Mouse (Mus musculus) ES-Bruce4 (cell line): Measurements from ENCODE around the gene Emc6. TPM values are rescaled to one million over a fixed set of nuclear protein-coding genes. Genes with fewer than 3 reads are reported as not detected.

ENCODE experiments used
- H3K27ac ChIP-seq: 2 replicates; pipeline ENCODE4 v1.5.1; 2012; ENCODE audit warnings: low read length, inconsistent platforms; ENCODE audit not compliant: insufficient read depth
- H3K27me3 ChIP-seq: 2 replicates; pipeline ENCODE4 v1.6.1; 2012; ENCODE audit warnings: mild to moderate bottlenecking, low read length, inconsistent platforms; ENCODE audit not compliant: control insufficient read depth, poor library complexity, insufficient read depth, severe bottlenecking
- H3K36me3 ChIP-seq: 2 replicates; pipeline ENCODE4 v1.6.1; 2012; ENCODE audit warnings: inconsistent platforms, mild to moderate bottlenecking, low read length, moderate library complexity; ENCODE audit not compliant: control insufficient read depth, poor library complexity, insufficient read depth, severe bottlenecking
- H3K4me1 ChIP-seq: one replicate; pipeline ENCODE4 v1.8.1; 2011; ENCODE audit warnings: low read length; ENCODE audit not compliant: control insufficient read depth, insufficient read depth
- H3K4me3 ChIP-seq: 2 replicates; pipeline ENCODE4 v1.5.1; 2011; ENCODE audit warnings: low read depth, mild to moderate bottlenecking, low read length
- H3K9ac ChIP-seq: 2 replicates; pipeline ENCODE4 v1.6.1; 2012; ENCODE audit warnings: low read depth, mild to moderate bottlenecking, inconsistent platforms; ENCODE audit not compliant: poor library complexity, severe bottlenecking
- H3K9me3 ChIP-seq: replicated peaks from 2 replicates; pipeline ENCODE4 v1.6.1; 2012; ENCODE audit warnings: mild to moderate bottlenecking, low read length, inconsistent platforms; ENCODE audit not compliant: control insufficient read depth, poor library complexity, insufficient read depth, severe bottlenecking
- CTCF ChIP-seq: IDR thresholded peaks from one replicate; pipeline ENCODE4 v1.8.1; 2011; ENCODE audit warnings: low read depth, low read length
- EP300 ChIP-seq: IDR thresholded peaks from 2 replicates; pipeline ENCODE4 v1.6.1; 2011; ENCODE audit warnings: low read depth, low read length; ENCODE audit not compliant: insufficient read depth
- POLR2A ChIP-seq: IDR thresholded peaks from one replicate; pipeline ENCODE4 v1.8.1; 2011; ENCODE audit warnings: low read length; ENCODE audit not compliant: insufficient read depth
- polyA plus RNA-seq: library from polyadenylated mRNA; stranded (reverse); fragments of >200 nt; gene quantifications from 2 replicates; pipeline ENCODE4 v1.2.4, GENCODE M21; 2011; ENCODE audit warnings: low read depth; ENCODE audit not compliant: missing spikeins, insufficient read depth, insufficient read length

Emc6 gene
- polyA plus RNA-seq, 1 experiment, result 51.9 TPM

DNA sequence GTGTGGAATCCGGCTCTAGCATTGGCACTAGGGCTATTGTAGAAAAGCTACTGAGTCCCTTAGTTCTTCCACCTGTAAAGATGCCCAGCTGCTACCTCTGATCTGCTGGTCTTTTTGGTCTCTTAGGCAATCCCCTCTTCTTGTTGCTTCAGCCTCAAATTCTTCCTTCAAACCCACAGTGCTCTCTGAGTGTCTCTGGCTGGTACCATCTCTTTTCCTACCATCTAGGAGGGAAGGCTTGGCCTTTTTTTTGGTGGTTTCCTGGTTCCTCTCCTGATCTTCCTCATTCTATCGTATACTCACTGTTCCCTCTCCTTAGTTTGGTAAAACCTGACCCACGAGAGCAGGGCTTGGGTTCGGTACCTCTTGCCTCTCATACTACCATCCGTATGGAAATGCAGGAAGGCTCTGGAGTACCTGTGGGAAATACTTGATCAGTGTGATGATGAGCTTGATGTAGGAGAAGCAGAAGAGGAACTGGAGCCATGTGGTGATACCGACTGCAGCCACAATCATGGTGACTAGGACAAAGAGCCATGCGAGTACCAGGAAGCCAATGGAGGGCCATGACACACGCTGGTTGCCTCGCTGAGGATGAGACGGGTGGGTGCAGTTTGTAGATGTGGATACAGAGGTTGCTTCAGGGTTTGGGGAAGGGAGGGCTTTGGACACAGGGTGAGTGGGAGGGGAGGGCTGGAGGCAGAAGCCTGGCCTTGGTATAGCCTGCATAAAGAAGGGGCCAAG, 9.2 kb upstream of the Emc6 start:
- Histone ChIP-seq H3K36me3 (no peaks in the 10 kb centered on the region), H3K9ac (no peak overlapping the region), H3K9me3 (no peaks in the 10 kb centered on the region), H3K4me3 (no peak overlapping the region), H3K27ac (no peak overlapping the region), H3K27me3 (no peaks in the 10 kb centered on the region), H3K4me1 (no peaks in the 10 kb centered on the region)
- TF ChIP-seq EP300 (no peak), CTCF (no peak), POLR2A (no peak)

- Histone ChIP-seq H3K36me3 (peaks cover 6% of the 10 kb centered on the region; the same call in 1 of the 2 replicates), H3K27me3 (no peaks in the 10 kb centered on the region), H3K27ac (no peak overlapping the region), H3K9ac (peak overlapping the region; percentile 43), H3K4me1 (peaks cover 3% of the 10 kb centered on the region), H3K4me3 (peak overlapping the region; percentile 77), H3K9me3 (no peaks in the 10 kb centered on the region)
- TF ChIP-seq CTCF (no peak), POLR2A (no peak), EP300 (no peak)
Observed at GRCm38 (mm10) chr11:73177895-73178294, 1.1 kb upstream of the Emc6 start.

- TF ChIP-seq POLR2A (no peak), CTCF (no peak), EP300 (no peak)
Observed at GRCm38 (mm10) chr11:73177509-73177875, 655 bp upstream of the Emc6 start.

GRCm38 (mm10) chr11:73176186-73176585, 651 bp downstream of the Emc6 start:
- H3K27me3 ChIP-seq, result no peaks in the 10 kb centered on the region
- no peaks in the 10 kb centered on the region for H3K9me3 ChIP-seq
- TF ChIP-seq CTCF, result no peak
- no peak for TF ChIP-seq POLR2A
- TF ChIP-seq EP300, result no peak
- H3K9ac ChIP-seq, result peak overlapping the region; percentile 93
- H3K4me1 ChIP-seq, result peaks cover 3% of the 10 kb centered on the region
- H3K36me3 ChIP-seq, result peaks cover 6% of the 10 kb centered on the region; the same call in 1 of the 2 replicates
- H3K4me3 ChIP-seq, result peak overlapping the region; percentile 79
- H3K27ac ChIP-seq, result no peak overlapping the region

More at GRCm38 (mm10) chr11:73177509-73177875, 655 bp upstream of the Emc6 start:
- Histone ChIP-seq H3K27me3 (no peaks in the 10 kb centered on the region), H3K4me1 (peaks cover 3% of the 10 kb centered on the region), H3K27ac (peak overlapping the region; percentile 23; the same call in 1 of the 2 replicates), H3K9me3 (no peaks in the 10 kb centered on the region), H3K36me3 (peaks cover 6% of the 10 kb centered on the region; the same call in 1 of the 2 replicates), H3K4me3 (peak overlapping the region; percentile 77), H3K9ac (peak overlapping the region; percentile 43)

DNA sequence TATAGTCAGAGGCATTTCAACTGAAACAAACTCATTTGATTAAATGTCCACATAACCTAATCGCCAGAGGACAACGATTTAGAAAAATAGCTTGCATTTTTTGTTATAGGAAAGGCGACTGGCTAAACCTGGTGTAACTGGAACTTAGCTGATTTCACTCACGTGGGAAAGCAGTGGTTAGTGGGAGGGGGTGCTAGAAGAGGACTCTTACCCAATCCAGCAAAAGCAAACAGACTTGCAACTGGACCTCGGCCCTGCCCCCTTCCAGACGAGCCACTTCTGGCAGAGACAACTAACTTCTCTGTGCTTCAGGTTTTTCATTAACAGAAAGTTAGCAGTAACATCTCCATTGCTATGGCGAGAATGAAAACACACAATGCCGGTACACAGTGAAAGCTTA, 1.2 kb downstream of the Emc6 start:
- TF ChIP-seq EP300 (no peak), CTCF (no peak), POLR2A (no peak)
- H3K9ac ChIP-seq, result peak overlapping the region; percentile 93

GRCm38 (mm10) chr11:73172186-73172585, 4.7 kb downstream of the Emc6 start:
- Histone ChIP-seq H3K4me3 (no peak overlapping the region), H3K9ac (no peak overlapping the region), H3K9me3 (no peaks in the 10 kb centered on the region), H3K27me3 (no peaks in the 10 kb centered on the region), H3K4me1 (no peaks in the 10 kb centered on the region), H3K36me3 (peaks cover 6% of the 10 kb centered on the region; the same call in 1 of the 2 replicates), H3K27ac (no peak overlapping the region)
- TF ChIP-seq POLR2A (no peak), EP300 (no peak), CTCF (no peak)

More for the DNA sequence above, 1.2 kb downstream of the Emc6 start:
- peaks cover 6% of the 10 kb centered on the region; the same call in 1 of the 2 replicates for H3K36me3 ChIP-seq
- no peaks in the 10 kb centered on the region for H3K27me3 ChIP-seq
- no peaks in the 10 kb centered on the region for H3K9me3 ChIP-seq
- H3K4me3 ChIP-seq, result peak overlapping the region; percentile 79; the same call in 1 of the 2 replicates
- H3K27ac ChIP-seq, result no peak overlapping the region
- H3K4me1 ChIP-seq, result peaks cover 3% of the 10 kb centered on the region
